Mouse (Mus musculus) heart, postnatal 0 days (tissue): ENCODE measurements around the gene Zwilch.

Experiments used
- CTCF ChIP-seq: IDR thresholded peaks from 2 replicates; pipeline ENCODE4 v1.5.1; 2016; ENCODE audit warnings: antibody characterized with exemption, control low read depth, low read depth
- EP300 ChIP-seq: IDR thresholded peaks from 2 replicates; pipeline ENCODE4 v1.6.1; 2016; ENCODE audit warnings: antibody characterized with exemption, low read depth

- no peak for TF ChIP-seq CTCF
- TF ChIP-seq EP300: no peak
Measured at GRCm38 (mm10) chr9:64125307-64125706, 47.6 kb downstream of the Zwilch start.
